ENCODE assay signal across 8 mouse cellular contexts in the genomic region with DNA sequence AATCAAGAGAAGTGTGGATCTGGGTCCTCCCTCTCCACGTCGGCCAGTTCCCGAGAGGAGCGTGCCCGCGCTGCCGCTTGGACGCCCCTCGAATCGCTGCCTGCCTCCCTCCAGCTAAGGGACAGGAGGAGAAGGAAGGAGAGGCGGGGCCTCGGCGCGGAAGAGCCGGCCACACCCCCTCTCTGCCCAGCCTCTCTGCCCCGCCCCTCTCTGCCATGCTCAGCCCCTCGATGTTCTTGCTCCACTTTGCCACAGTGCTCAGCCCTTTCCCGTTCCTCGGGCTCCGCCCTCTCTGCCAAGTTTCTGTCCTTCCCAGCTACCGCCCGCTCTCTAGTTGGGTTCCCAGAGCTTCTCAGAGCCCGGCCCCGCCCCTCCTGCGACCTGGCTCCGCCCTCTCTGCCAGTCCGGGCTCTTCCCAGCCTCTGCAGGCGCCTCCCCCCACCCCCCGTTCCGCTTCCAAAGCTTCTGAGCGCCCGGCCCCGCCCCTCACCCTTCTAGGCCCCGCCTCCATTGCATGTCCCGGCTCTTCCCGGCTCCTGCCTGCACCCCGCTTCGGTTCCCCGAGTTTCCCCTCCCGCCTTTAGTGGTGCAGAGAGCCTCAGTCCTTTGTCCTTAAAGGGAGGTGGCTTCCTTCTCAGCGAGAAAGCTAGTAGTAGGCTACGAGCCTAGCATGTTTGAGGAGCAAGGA. TPM values are rescaled to one million over a fixed set of nuclear protein-coding genes. Genes with fewer than 3 reads are reported as not detected.
DNase-seq lines count a peak whose midpoint lies in the region; ATAC-seq and TF ChIP-seq lines count a peak whose summit lies in the region.

A gene (minus strand): TSS at position 133 of the 688 bp plus-strand sequence.
A gene (plus strand): TSS at position 594 of the 688 bp plus-strand sequence.

- H3K4me1 ChIP-seq in hindbrain, embryonic 10.5 days (replicated peaks) = peaks cover 26% of the 10 kb centered on the region
- H3K4me1 ChIP-seq in lung, postnatal 0 days (ENCODE audit: insufficient read depth, low read depth, low read length) = peaks cover 8% of the 10 kb centered on the region; the same call in 1 of the 2 replicates

- no peaks in the 10 kb centered on the region for H3K27me3 ChIP-seq in hindbrain, embryonic 10.5 days (ENCODE audit: insufficient read depth, poor library complexity, severe bottlenecking)
- H3K27me3 ChIP-seq in lung, postnatal 0 days (replicated peaks; ENCODE audit: insufficient read depth, low read length) = no peaks in the 10 kb centered on the region

- peak within 1 kb of the TSS; percentile 96 for H3K27ac ChIP-seq in hindbrain, embryonic 10.5 days
- H3K27ac ChIP-seq in lung, postnatal 0 days (ENCODE audit: low read length) = peak within 1 kb of the TSS; percentile 79

- TF ChIP-seq EP300 in lung, postnatal 0 days (IDR thresholded peaks at IDR 0.05) = peak; percentile 73; the same call in 1 of the 2 replicates

- WGBS in hindbrain, embryonic 10.5 days = under 1% methylated on average over 42 of the region's 42 CpGs
- WGBS in lung, postnatal 0 days = 0% methylated on average over 20 of the region's 42 CpGs

- peak within 1 kb of the TSS; percentile 63 for H3K9ac ChIP-seq in lung, postnatal 0 days (replicated peaks; ENCODE audit: low read depth)

- no peak for TF ChIP-seq CTCF in lung, postnatal 0 days (IDR thresholded peaks at IDR 0.05)

- peak; percentile 98 for ATAC-seq in lung, postnatal 0 days

- H3K36me3 ChIP-seq in hindbrain, embryonic 10.5 days = peaks cover 16% of the 10 kb centered on the region
- no peaks in the 10 kb centered on the region for H3K36me3 ChIP-seq in lung, postnatal 0 days (ENCODE audit: insufficient read depth, low read length)

- peak; percentile 91 for DNase-seq in MEL-GATA-1-ER (ENCODE audit: extremely low read depth, low read depth)
- peak; percentile 99 for DNase-seq in cerebellum, adult 8-10 months
- peak; percentile 99 for DNase-seq in forelimb bud, embryonic 11.5 days (ENCODE audit: low read depth, low spot score)
- DNase-seq in hindbrain, embryonic 10.5 days (ENCODE audit: low spot score) = peak; percentile 100
- DNase-seq in layer of hippocampus, adult 9-11 months = peak; percentile 98
- peak; percentile 100 for DNase-seq in lung, postnatal 0 days (ENCODE audit: low spot score)
- peak; percentile 99 for DNase-seq in ovary, postnatal 14 days (ENCODE audit: low spot score)
- DNase-seq in thymus, postnatal 14 days = peak; percentile 94

- peak within 1 kb of the TSS; percentile 84 for H3K4me2 ChIP-seq in lung, postnatal 0 days (replicated peaks; ENCODE audit: low read depth, low read length)

- H3K9me3 ChIP-seq in hindbrain, embryonic 10.5 days = no peaks in the 10 kb centered on the region
- no peaks in the 10 kb centered on the region for H3K9me3 ChIP-seq in lung, postnatal 0 days (ENCODE audit: low read length)

- H3K4me3 ChIP-seq in hindbrain, embryonic 10.5 days = peak within 1 kb of the TSS; percentile 81
- peak within 1 kb of the TSS; percentile 68 for H3K4me3 ChIP-seq in lung, postnatal 0 days (ENCODE audit: low read depth, low read length)

RNA-seq across cellular contexts. Expression of the first gene that starts in this region (rescaled TPM):
- polyA plus RNA-seq in hindbrain, embryonic 10.5 days (2016; fragmentation: Nextera tagmentation; extraction: Ambion mirVana) = 86.9 and 96.2 TPM in 2 replicates
- 34.1 and 35.7 TPM in 2 replicates for polyA plus RNA-seq in lung, postnatal 0 days (2015; fragmentation: Nextera tagmentation; extraction: Ambion mirVana)

RNA-seq across cellular contexts. Expression of the second gene that starts in this region (rescaled TPM):
- polyA plus RNA-seq in hindbrain, embryonic 10.5 days (2016; fragmentation: Nextera tagmentation; extraction: Ambion mirVana) = 0.62 and 0.82 TPM in 2 replicates
- polyA plus RNA-seq in lung, postnatal 0 days (2015; fragmentation: Nextera tagmentation; extraction: Ambion mirVana) = 0.26 and 0.29 TPM in 2 replicates

Comparison
In these comparisons a context has a peak if more than half of its experiments do, and no peak if none do; other contexts are left out.
1. Peak in every context shown above with its lines: DNase-seq, ATAC-seq, H3K4me3 ChIP-seq and H3K27ac ChIP-seq.